Mouse (Mus musculus) limb, embryonic 13.5 days (tissue): ENCODE results near the gene Helq. TPM values are rescaled to one million over a fixed set of nuclear protein-coding genes. Genes with fewer than 3 reads are reported as not detected.
A peak's percentile ranks its signal among the peaks of the same experiment; 100 is the strongest.

ENCODE experiments used
- ATAC-seq: fragments of 200-750 bp; cut with Nextera tagmentation; 2 replicates; pipeline ENCODE4 v1.8.0; 2017; ENCODE audit warnings: low read depth, moderate number of reproducible peaks, moderate TSS enrichment; ENCODE audit not compliant: low FRiP score
- H3K27ac ChIP-seq: fragments of 300-500 bp; sonication (generic); 2 replicates; pipeline ENCODE4 v1.5.1; 2015; ENCODE audit warnings: inconsistent platforms, mild to moderate bottlenecking, moderate library complexity
- H3K27me3 ChIP-seq: fragments of 300-500 bp; sonication (generic); 2 replicates; pipeline ENCODE4 v1.6.1; 2015; ENCODE audit warnings: mild to moderate bottlenecking, inconsistent platforms
- H3K36me3 ChIP-seq: fragments of 300-500 bp; sonication (generic); 2 replicates; pipeline ENCODE4 v1.6.1; 2015; ENCODE audit warnings: inconsistent platforms, mild to moderate bottlenecking, moderate library complexity
- H3K4me1 ChIP-seq: fragments of 300-500 bp; sonication (generic); 2 replicates; pipeline ENCODE4 v1.6.1; 2015; ENCODE audit warnings: inconsistent platforms
- H3K4me2 ChIP-seq: fragments of 300-500 bp; sonication (generic); replicated peaks from 2 replicates; pipeline ENCODE4 v1.6.1; 2015; ENCODE audit warnings: inconsistent platforms, mild to moderate bottlenecking, moderate library complexity
- H3K4me3 ChIP-seq: fragments of 300-500 bp; sonication (generic); 2 replicates; pipeline ENCODE4 v1.5.1; 2015; ENCODE audit warnings: moderate library complexity, mild to moderate bottlenecking, inconsistent platforms
- H3K9ac ChIP-seq: fragments of 300-500 bp; sonication (generic); 2 replicates; pipeline ENCODE4 v1.6.1; 2015; ENCODE audit warnings: mild to moderate bottlenecking, inconsistent platforms
- H3K9me3 ChIP-seq: fragments of 300-500 bp; sonication (generic); 2 replicates; pipeline ENCODE4 v1.6.1; 2016; ENCODE audit warnings: inconsistent platforms
- WGBS: fragments of 180-500 bp; shearing (Covaris S2); methylation state at CpG from one replicate; pipeline ENCODE4 v1.1.7; 2015; 5-methylcytosine and 5-hydroxymethylcytosine counted together
- polyA plus RNA-seq: library from polyadenylated mRNA; unstranded; fragments of >200 nt; fragmentation: Nextera tagmentation; extraction: Ambion mirVana; gene quantifications from 2 replicates; pipeline ENCODE4 v1.2.1, GENCODE M21; 2015

Helq gene
- polyA plus RNA-seq, 1 experiment from 2014 or later, result 19.6 TPM

- WGBS, result 90% methylated on average over 13 of the region's 13 CpGs
- Histone ChIP-seq H3K27me3 (no peaks in the 10 kb centered on the region), H3K4me2 (no peak overlapping the region), H3K36me3 (no peaks in the 10 kb centered on the region), H3K4me1 (no peaks in the 10 kb centered on the region), H3K27ac (no peak overlapping the region), H3K9ac (no peak overlapping the region), H3K4me3 (no peak overlapping the region), H3K9me3 (peaks cover 4% of the 10 kb centered on the region)
- no peak for ATAC-seq
Measured at GRCm38 (mm10) chr5:100728757-100729156, 69.6 kb downstream of the Helq start.

GRCm38 (mm10) chr5:100726001-100726400 lies 72.4 kb downstream of the Helq start:
- no peak for ATAC-seq
- 87% methylated on average over 4 of the region's 4 CpGs for WGBS
- Histone ChIP-seq H3K4me3 (no peak overlapping the region), H3K9ac (no peak overlapping the region), H3K4me1 (no peaks in the 10 kb centered on the region), H3K4me2 (no peak overlapping the region), H3K9me3 (peaks cover 6% of the 10 kb centered on the region), H3K36me3 (no peaks in the 10 kb centered on the region), H3K27ac (no peak overlapping the region), H3K27me3 (0 out of 2 replicates have a peak, but pooled peaks cover 3% of the 10 kb centered on the region)

- no peaks in the 10 kb centered on the region for H3K36me3 ChIP-seq
- ATAC-seq, result peak; percentile 66
- H3K9ac ChIP-seq, result peak within 1 kb of the TSS; percentile 73
- no peak within 1 kb of the TSS for H3K27ac ChIP-seq
- WGBS, result under 1% methylated on average over 53 of the region's 56 CpGs
- H3K4me2 ChIP-seq, result peak within 1 kb of the TSS; percentile 95
- peaks cover 6% of the 10 kb centered on the region for H3K9me3 ChIP-seq
- peaks cover 4% of the 10 kb centered on the region; the same call in 1 of the 2 replicates for H3K4me1 ChIP-seq
- H3K4me3 ChIP-seq, result peak within 1 kb of the TSS; percentile 57
- H3K27me3 ChIP-seq, result peaks cover 15% of the 10 kb centered on the region
Measured at GRCm38 (mm10) chr5:100719235-100720088, 78.9 kb downstream of the Helq start, which contains the start of gene Hpse. Gene Hpse (minus strand): TSS chr5:100719716.

- peaks cover 8% of the 10 kb centered on the region; the same call in 1 of the 2 replicates for H3K4me1 ChIP-seq
- ATAC-seq, result no peak
- H3K4me2 ChIP-seq, result no peak overlapping the region
- H3K27me3 ChIP-seq, result peaks cover 15% of the 10 kb centered on the region
- H3K4me3 ChIP-seq, result no peak overlapping the region
- no peak overlapping the region for H3K9ac ChIP-seq
- no peaks in the 10 kb centered on the region for H3K36me3 ChIP-seq
- no peaks in the 10 kb centered on the region for H3K9me3 ChIP-seq
- H3K27ac ChIP-seq, result no peak overlapping the region
- 94% methylated on average over 15 of the region's 15 CpGs for WGBS
Measured at GRCm38 (mm10) chr5:100716762-100717161, 81.6 kb downstream of the Helq start.

Other genes with a start within 250 kb of the Helq start
- 4.5 and 6.0 TPM in 2 replicates for gene Plac8, start 226.4 kb downstream of the Helq start, polyA plus RNA-seq
- 46.4 and 50.8 TPM in 2 replicates for gene Coq2, start 123.5 kb downstream of the Helq start, polyA plus RNA-seq
- 3.2 and 4.0 TPM in 2 replicates for gene Hpse, start 78.9 kb downstream of the Helq start, polyA plus RNA-seq
- gene Mrps18c, start within 50 bp of the Helq start, polyA plus RNA-seq, result 178 and 179 TPM in 2 replicates
- gene Abraxas1, start 22.4 kb upstream of the Helq start, polyA plus RNA-seq, result 35.1 and 36.9 TPM in 2 replicates
- 2.4 and 3.2 TPM in 2 replicates for gene Gpat3, start 47.1 kb upstream of the Helq start, polyA plus RNA-seq